Mouse (Mus musculus) intestine, embryonic 16.5 days (tissue): ENCODE data around the gene Ssr2. TPM values are rescaled to one million over a fixed set of nuclear protein-coding genes. Genes with fewer than 3 reads are reported as not detected.

Experiments used
- ATAC-seq: fragments of 200-750 bp; cut with Nextera tagmentation; 2 replicates; pipeline ENCODE4 v1.8.0; 2017; ENCODE audit warnings: moderate TSS enrichment, moderate library complexity
- H3K27ac ChIP-seq: fragments of 300-500 bp; sonication (generic); 2 replicates; pipeline ENCODE4 v1.5.1; 2014; ENCODE audit warnings: mild to moderate bottlenecking, low read length
- H3K27me3 ChIP-seq: fragments of 300-500 bp; sonication (generic); replicated peaks from 2 replicates; pipeline ENCODE4 v1.6.1; 2014; ENCODE audit warnings: low read length, control low read depth, mixed read lengths; ENCODE audit not compliant: control insufficient read depth, insufficient read depth
- H3K36me3 ChIP-seq: fragments of 300-500 bp; sonication (generic); 2 replicates; pipeline ENCODE4 v1.6.1; 2014; ENCODE audit warnings: low read length, control low read depth; ENCODE audit not compliant: control insufficient read depth, insufficient read depth
- H3K4me1 ChIP-seq: fragments of 300-500 bp; sonication (generic); 2 replicates; pipeline ENCODE4 v1.6.1; 2014; ENCODE audit warnings: low read length, control low read depth, mixed read lengths; ENCODE audit not compliant: control insufficient read depth, insufficient read depth
- H3K4me2 ChIP-seq: fragments of 300-500 bp; sonication (generic); 2 replicates; pipeline ENCODE4 v1.6.1; 2014; ENCODE audit warnings: low read depth, low read length, control low read depth
- H3K4me3 ChIP-seq: fragments of 300-500 bp; sonication (generic); 2 replicates; pipeline ENCODE4 v1.5.1; 2014; ENCODE audit warnings: mild to moderate bottlenecking, low read length
- H3K9ac ChIP-seq: fragments of 300-500 bp; sonication (generic); 2 replicates; pipeline ENCODE4 v1.6.1; 2014; ENCODE audit warnings: low read depth, low read length
- H3K9me3 ChIP-seq: fragments of 300-500 bp; sonication (generic); 2 replicates; pipeline ENCODE4 v1.6.1; 2016; ENCODE audit warnings: low read length, control low read depth; ENCODE audit not compliant: control insufficient read depth
- WGBS: fragments of 180-500 bp; shearing (Covaris S2); extraction: QIAGEN DNeasy Blood & Tissue Kit; methylation state at CpG from one replicate; pipeline ENCODE4 v1.1.7; 2014; 5-methylcytosine and 5-hydroxymethylcytosine counted together
- polyA plus RNA-seq: library from polyadenylated mRNA; unstranded; fragments of >200 nt; fragmentation: Nextera tagmentation; extraction: Ambion mirVana; gene quantifications from 2 replicates; pipeline ENCODE4 v1.2.1, GENCODE M21; 2015

Gene Ssr2
- polyA plus RNA-seq, 1 experiment from 2014 or later, result 377 TPM

GRCm38 (mm10) chr3:88532689-88533511 is 42.8 kb upstream of the Ssr2 start:
- H3K4me2 ChIP-seq, result peak overlapping the region; percentile 88
- H3K27me3 ChIP-seq, result no peaks in the 10 kb centered on the region
- H3K36me3 ChIP-seq, result 0 out of 2 replicates have a peak, but pooled peaks cover 3% of the 10 kb centered on the region
- H3K4me1 ChIP-seq, result peaks cover 68% of the 10 kb centered on the region
- peak overlapping the region; percentile 94 for H3K27ac ChIP-seq
- WGBS, result 2% methylated on average over 30 of the region's 40 CpGs
- ATAC-seq, result 0 out of 2 replicates have a peak, but pooled peaks have one; percentile 1
- peak overlapping the region; percentile 85 for H3K4me3 ChIP-seq
- no peaks in the 10 kb centered on the region for H3K9me3 ChIP-seq
- H3K9ac ChIP-seq, result peak overlapping the region; percentile 94

GRCm38 (mm10) chr3:88533706-88534105 is 42.0 kb upstream of the Ssr2 start:
- peak overlapping the region; percentile 94 for H3K9ac ChIP-seq

GRCm38 (mm10) chr3:88535005-88535404 is 40.7 kb upstream of the Ssr2 start:
- WGBS, result 40% methylated on average over 3 of the region's 3 CpGs
- no peak overlapping the region for H3K27ac ChIP-seq
- H3K36me3 ChIP-seq, result 0 out of 2 replicates have a peak, but pooled peaks cover 3% of the 10 kb centered on the region
- 0 out of 2 replicates have a peak overlapping the region, but pooled peaks have one; percentile 21 for H3K9ac ChIP-seq
- peaks cover 59% of the 10 kb centered on the region for H3K4me1 ChIP-seq
- no peak for ATAC-seq
- no peaks in the 10 kb centered on the region for H3K9me3 ChIP-seq
- H3K4me3 ChIP-seq, result 0 out of 2 replicates have a peak overlapping the region, but pooled peaks have one; percentile 85
- H3K4me2 ChIP-seq, result peak overlapping the region; percentile 88
- no peaks in the 10 kb centered on the region for H3K27me3 ChIP-seq

More at GRCm38 (mm10) chr3:88533706-88534105, 42.0 kb upstream of the Ssr2 start:
- Histone ChIP-seq H3K27ac (peak overlapping the region; percentile 94), H3K4me1 (peaks cover 68% of the 10 kb centered on the region), H3K4me2 (peak overlapping the region; percentile 88), H3K36me3 (0 out of 2 replicates have a peak, but pooled peaks cover 3% of the 10 kb centered on the region), H3K4me3 (peak overlapping the region; percentile 85), H3K9me3 (no peaks in the 10 kb centered on the region), H3K27me3 (no peaks in the 10 kb centered on the region)
- 7% methylated on average over 5 of the region's 5 CpGs for WGBS
- ATAC-seq, result no peak

- peak overlapping the region; percentile 65; the same call in 1 of the 2 replicates for H3K9ac ChIP-seq
- 61% methylated on average over 4 of the region's 4 CpGs for WGBS
- H3K27ac ChIP-seq, result no peak overlapping the region
- H3K27me3 ChIP-seq, result no peaks in the 10 kb centered on the region
- no peak for ATAC-seq
- H3K36me3 ChIP-seq, result 0 out of 2 replicates have a peak, but pooled peaks cover 3% of the 10 kb centered on the region
- peaks cover 53% of the 10 kb centered on the region for H3K4me1 ChIP-seq
- no peak overlapping the region for H3K4me3 ChIP-seq
- H3K4me2 ChIP-seq, result peak overlapping the region; percentile 59
- H3K9me3 ChIP-seq, result no peaks in the 10 kb centered on the region
Observed at GRCm38 (mm10) chr3:88535527-88535926, 40.1 kb upstream of the Ssr2 start.

- peak overlapping the region; percentile 65 for H3K9ac ChIP-seq
- H3K4me1 ChIP-seq, result peaks cover 52% of the 10 kb centered on the region
- no peaks in the 10 kb centered on the region for H3K9me3 ChIP-seq
- H3K4me2 ChIP-seq, result peak overlapping the region; percentile 59
- peak overlapping the region; percentile 70 for H3K27ac ChIP-seq
- peak; percentile 66 for ATAC-seq
- 0 out of 2 replicates have a peak, but pooled peaks cover 3% of the 10 kb centered on the region for H3K36me3 ChIP-seq
- H3K27me3 ChIP-seq, result no peaks in the 10 kb centered on the region
- 6% methylated on average over 64 of the region's 64 CpGs for WGBS
- peak overlapping the region; percentile 45 for H3K4me3 ChIP-seq
Observed at GRCm38 (mm10) chr3:88536103-88536930, 39.4 kb upstream of the Ssr2 start.

- no peak overlapping the region for H3K27ac ChIP-seq
- no peaks in the 10 kb centered on the region for H3K9me3 ChIP-seq
- ATAC-seq, result no peak
- H3K4me3 ChIP-seq, result peak overlapping the region; percentile 45
- peaks cover 52% of the 10 kb centered on the region for H3K4me1 ChIP-seq
- H3K4me2 ChIP-seq, result peak overlapping the region; percentile 59
- WGBS, result 73% methylated on average over 6 of the region's 6 CpGs
- peak overlapping the region; percentile 65 for H3K9ac ChIP-seq
- H3K27me3 ChIP-seq, result no peaks in the 10 kb centered on the region
- H3K36me3 ChIP-seq, result 0 out of 2 replicates have a peak, but pooled peaks cover 3% of the 10 kb centered on the region
Observed at GRCm38 (mm10) chr3:88537146-88537545, 38.5 kb upstream of the Ssr2 start.

GRCm38 (mm10) chr3:88538271-88539145 is 37.2 kb upstream of the Ssr2 start:
- no peak for ATAC-seq
- Histone ChIP-seq H3K4me3 (no peak overlapping the region), H3K4me1 (peaks cover 47% of the 10 kb centered on the region), H3K4me2 (no peak overlapping the region), H3K27me3 (no peaks in the 10 kb centered on the region), H3K9me3 (no peaks in the 10 kb centered on the region), H3K27ac (no peak overlapping the region), H3K9ac (no peak overlapping the region), H3K36me3 (0 out of 2 replicates have a peak, but pooled peaks cover 3% of the 10 kb centered on the region)
- 56% methylated on average over 9 of the region's 9 CpGs for whole genome bisulfite sequencing

- no peak overlapping the region for H3K4me3 ChIP-seq
- H3K9ac ChIP-seq, result no peak overlapping the region
- peaks cover 38% of the 10 kb centered on the region for H3K4me1 ChIP-seq
- no peak overlapping the region for H3K27ac ChIP-seq
- WGBS, result 30% methylated on average over 3 of the region's 3 CpGs
- no peaks in the 10 kb centered on the region for H3K27me3 ChIP-seq
- no peaks in the 10 kb centered on the region for H3K9me3 ChIP-seq
- H3K36me3 ChIP-seq, result 0 out of 2 replicates have a peak, but pooled peaks cover 3% of the 10 kb centered on the region
- no peak for ATAC-seq
- no peak overlapping the region for H3K4me2 ChIP-seq
Observed at GRCm38 (mm10) chr3:88539397-88539796, 36.3 kb upstream of the Ssr2 start.
